Mouse (Mus musculus) neural tube, embryonic 12.5 days (tissue): ENCODE results near the gene Fbxl15. TPM values are rescaled to one million over a fixed set of nuclear protein-coding genes. Genes with fewer than 3 reads are reported as not detected.
A peak's percentile ranks its signal among the peaks of the same experiment; 100 is the strongest.

ENCODE experiments used
- ATAC-seq: fragments of 200-750 bp; cut with Nextera tagmentation; 2 replicates; pipeline ENCODE4 v1.8.0; 2017; ENCODE audit warnings: low read depth, mild to moderate bottlenecking, moderate TSS enrichment, moderate library complexity; ENCODE audit not compliant: low FRiP score
- H3K27ac ChIP-seq: fragments of 300-500 bp; sonication (generic); 2 replicates; pipeline ENCODE4 v1.5.1; 2016
- H3K27me3 ChIP-seq: fragments of 300-500 bp; sonication (generic); replicated peaks from 2 replicates; pipeline ENCODE4 v1.6.1; 2016; ENCODE audit warnings: mild to moderate bottlenecking
- H3K36me3 ChIP-seq: fragments of 300-500 bp; sonication (generic); 2 replicates; pipeline ENCODE4 v1.6.1; 2016; ENCODE audit warnings: mild to moderate bottlenecking
- H3K4me1 ChIP-seq: fragments of 300-500 bp; sonication (generic); 2 replicates; pipeline ENCODE4 v1.6.1; 2016
- H3K4me2 ChIP-seq: fragments of 300-500 bp; sonication (generic); replicated peaks from 2 replicates; pipeline ENCODE4 v1.6.1; 2016; ENCODE audit warnings: mild to moderate bottlenecking
- H3K4me3 ChIP-seq: fragments of 300-500 bp; sonication (generic); 2 replicates; pipeline ENCODE4 v1.5.1; 2016
- H3K9ac ChIP-seq: fragments of 300-500 bp; sonication (generic); 2 replicates; pipeline ENCODE4 v1.6.1; 2016; ENCODE audit warnings: mild to moderate bottlenecking
- H3K9me3 ChIP-seq: fragments of 300-500 bp; sonication (generic); 2 replicates; pipeline ENCODE4 v1.6.1; 2016; ENCODE audit warnings: mild to moderate bottlenecking
- WGBS: fragments of 180-500 bp; shearing (Covaris S2); methylation state at CpG from one replicate; pipeline ENCODE4 v1.1.7; 2016; 5-methylcytosine and 5-hydroxymethylcytosine counted together
- polyA plus RNA-seq: library from polyadenylated mRNA; unstranded; fragments of >200 nt; fragmentation: Nextera tagmentation; extraction: Ambion mirVana; gene quantifications from 2 replicates; pipeline ENCODE4 v1.2.1, GENCODE M21; 2016

Gene Fbxl15
- polyA plus RNA-seq, 1 experiment from 2014 or later = 26.8 TPM

GRCm38 (mm10) chr19:46303251-46304215, 24.5 kb upstream of the Fbxl15 start:
- H3K4me1 ChIP-seq = peaks cover 22% of the 10 kb centered on the region
- peak overlapping the region; percentile 92 for H3K4me2 ChIP-seq
- no peak overlapping the region for H3K4me3 ChIP-seq
- H3K27me3 ChIP-seq = peaks cover 24% of the 10 kb centered on the region
- WGBS = 59% methylated on average over 18 of the region's 18 CpGs
- H3K36me3 ChIP-seq = no peaks in the 10 kb centered on the region
- H3K9me3 ChIP-seq = no peaks in the 10 kb centered on the region
- no peak overlapping the region for H3K9ac ChIP-seq
- ATAC-seq = no peak
- no peak overlapping the region for H3K27ac ChIP-seq

GRCm38 (mm10) chr19:46304216-46304841, 23.7 kb upstream of the Fbxl15 start, which contains the start of gene Nfkb2:
Gene Nfkb2 (plus strand): TSS chr19:46304320.
- peak; percentile 70 for ATAC-seq
- Histone ChIP-seq H3K4me1 (peaks cover 27% of the 10 kb centered on the region), H3K4me2 (peak within 1 kb of the TSS; percentile 92), H3K27me3 (peaks cover 29% of the 10 kb centered on the region), H3K36me3 (no peaks in the 10 kb centered on the region), H3K4me3 (peak within 1 kb of the TSS; percentile 47), H3K9ac (peak within 1 kb of the TSS; percentile 56), H3K9me3 (no peaks in the 10 kb centered on the region), H3K27ac (no peak within 1 kb of the TSS)
- WGBS = under 1% methylated on average over 39 of the region's 39 CpGs

GRCm38 (mm10) chr19:46304908-46305333, 23.1 kb upstream of the Fbxl15 start:
- peaks cover 29% of the 10 kb centered on the region for H3K27me3 ChIP-seq
- H3K36me3 ChIP-seq = no peaks in the 10 kb centered on the region
- H3K4me1 ChIP-seq = peaks cover 27% of the 10 kb centered on the region
- H3K9ac ChIP-seq = peak overlapping the region; percentile 56
- peak; percentile 48 for ATAC-seq
- H3K27ac ChIP-seq = no peak overlapping the region
- peak overlapping the region; percentile 92 for H3K4me2 ChIP-seq
- H3K4me3 ChIP-seq = peak overlapping the region; percentile 47
- H3K9me3 ChIP-seq = no peaks in the 10 kb centered on the region
- under 1% methylated on average over 34 of the region's 34 CpGs for WGBS

DNA sequence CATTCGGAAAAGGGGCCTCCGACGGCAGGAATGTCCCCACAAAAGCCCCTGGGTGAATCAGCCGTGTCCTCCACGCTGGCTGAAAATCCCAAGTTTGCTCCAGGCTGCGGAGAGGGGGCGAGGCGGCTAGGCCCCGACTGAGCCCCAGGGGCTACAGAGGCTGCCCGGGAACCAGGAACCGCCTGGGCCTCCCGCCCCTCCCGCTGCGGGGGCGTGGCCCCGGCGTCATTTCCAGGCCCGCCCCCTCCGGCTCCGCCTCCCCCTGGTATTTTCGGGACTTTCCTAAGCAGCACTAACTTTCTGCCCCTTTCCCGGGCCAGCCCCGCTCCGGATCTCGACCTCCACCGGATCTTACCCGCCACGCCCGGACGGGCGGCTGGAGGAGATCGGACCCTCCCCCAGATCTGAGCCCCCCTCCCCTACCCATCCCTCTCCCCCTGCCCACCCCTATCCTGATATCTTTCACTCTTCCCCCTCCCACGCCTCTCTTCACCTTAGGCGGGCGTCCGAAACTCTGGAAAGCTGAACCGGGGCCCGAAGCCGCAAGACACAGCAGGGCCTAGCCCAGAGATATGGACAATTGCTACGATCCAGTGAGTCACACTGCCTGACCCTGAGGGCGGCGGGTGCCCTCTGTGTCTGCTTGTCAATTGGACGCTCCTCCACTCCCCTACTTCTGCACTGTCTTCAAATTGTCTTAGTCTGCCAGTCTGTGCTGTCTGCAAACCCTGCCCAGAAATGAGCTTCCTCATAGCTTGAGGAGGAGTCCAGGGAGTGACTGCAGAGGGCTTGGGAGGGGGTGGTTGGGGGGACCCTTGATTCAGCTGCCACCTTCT, 22.3 kb upstream of the Fbxl15 start:
- under 1% methylated on average over 42 of the region's 43 CpGs for WGBS
- Histone ChIP-seq H3K9ac (peak overlapping the region; percentile 56), H3K4me3 (peak overlapping the region; percentile 47), H3K9me3 (no peaks in the 10 kb centered on the region), H3K4me1 (peaks cover 27% of the 10 kb centered on the region), H3K27ac (no peak overlapping the region), H3K4me2 (peak overlapping the region; percentile 92), H3K27me3 (peaks cover 36% of the 10 kb centered on the region), H3K36me3 (peaks cover 3% of the 10 kb centered on the region; the same call in 1 of the 2 replicates)
- peak; percentile 43 for ATAC-seq

DNA sequence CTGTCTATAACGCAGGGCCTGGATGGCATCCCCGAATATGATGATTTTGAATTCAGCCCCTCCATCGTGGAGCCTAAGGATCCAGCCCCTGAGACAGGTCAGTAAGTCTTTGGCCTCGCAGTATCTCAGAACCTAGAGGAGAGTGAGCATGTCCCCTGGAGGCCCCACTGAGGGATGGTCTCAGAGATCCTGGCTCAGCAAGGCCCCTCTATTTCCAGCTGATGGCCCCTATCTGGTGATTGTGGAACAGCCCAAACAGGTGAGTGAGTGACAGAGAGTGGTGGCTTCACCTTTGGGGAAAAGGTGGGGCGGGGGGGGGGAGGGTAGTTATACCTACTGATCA, 21.7 kb upstream of the Fbxl15 start:
- no peak for ATAC-seq
- no peaks in the 10 kb centered on the region for H3K9me3 ChIP-seq
- H3K27me3 ChIP-seq = peaks cover 36% of the 10 kb centered on the region
- WGBS = 55% methylated on average over 5 of the region's 5 CpGs
- peaks cover 4% of the 10 kb centered on the region; the same call in 1 of the 2 replicates for H3K36me3 ChIP-seq
- peak overlapping the region; percentile 56 for H3K9ac ChIP-seq
- H3K27ac ChIP-seq = no peak overlapping the region
- peak overlapping the region; percentile 47; the same call in 1 of the 2 replicates for H3K4me3 ChIP-seq
- peaks cover 27% of the 10 kb centered on the region for H3K4me1 ChIP-seq
- H3K4me2 ChIP-seq = peak overlapping the region; percentile 92

DNA sequence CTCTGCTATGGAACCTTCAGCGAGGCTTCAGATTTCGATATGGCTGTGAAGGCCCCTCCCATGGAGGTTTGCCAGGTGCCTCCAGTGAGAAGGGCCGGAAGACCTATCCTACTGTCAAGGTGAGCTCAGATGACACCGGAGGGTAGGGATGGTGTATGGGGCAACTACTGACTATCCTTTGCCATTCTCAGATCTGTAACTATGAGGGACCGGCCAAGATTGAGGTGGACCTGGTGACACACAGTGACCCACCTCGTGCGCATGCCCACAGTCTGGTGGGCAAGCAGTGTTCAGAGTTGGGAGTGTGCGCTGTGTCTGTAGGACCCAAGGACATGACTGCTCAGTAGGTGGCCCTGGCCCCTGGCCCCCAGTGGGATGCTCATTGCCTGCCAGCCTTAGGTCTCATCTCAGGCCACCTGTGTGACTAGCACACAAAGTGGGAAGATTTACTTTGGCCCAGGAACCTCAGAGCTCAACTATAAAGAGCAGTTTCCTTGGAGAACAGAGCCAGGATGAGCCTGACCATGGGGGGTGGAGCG, 21.2 kb upstream of the Fbxl15 start:
- H3K9me3 ChIP-seq = no peaks in the 10 kb centered on the region
- H3K4me1 ChIP-seq = peaks cover 27% of the 10 kb centered on the region
- H3K27me3 ChIP-seq = peaks cover 36% of the 10 kb centered on the region
- peaks cover 10% of the 10 kb centered on the region; the same call in 1 of the 2 replicates for H3K36me3 ChIP-seq
- no peak overlapping the region for H3K27ac ChIP-seq
- no peak overlapping the region for H3K9ac ChIP-seq
- ATAC-seq = no peak
- 89% methylated on average over 9 of the region's 9 CpGs for WGBS
- no peak overlapping the region for H3K4me3 ChIP-seq
- H3K4me2 ChIP-seq = peak overlapping the region; percentile 92; the same call in 1 of the 2 replicates

DNA sequence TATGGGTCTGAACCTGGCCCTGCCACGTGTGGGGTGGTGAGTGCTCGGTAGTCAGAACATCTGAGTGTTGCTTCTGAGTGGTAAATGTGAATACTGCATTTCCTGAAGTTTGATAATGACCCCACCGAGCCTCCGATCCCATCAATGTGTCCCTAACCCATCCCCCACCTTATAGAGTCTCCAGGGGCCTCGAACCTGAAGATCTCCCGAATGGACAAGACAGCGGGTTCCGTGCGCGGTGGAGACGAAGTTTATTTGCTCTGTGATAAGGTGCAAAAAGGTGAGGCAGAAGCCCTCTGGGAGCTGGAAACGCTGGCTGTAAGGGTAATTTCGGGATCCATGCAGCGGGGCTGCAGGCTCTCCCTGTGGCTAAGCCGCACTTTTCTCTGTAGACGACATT, 20.2 kb upstream of the Fbxl15 start:
- H3K36me3 ChIP-seq = peaks cover 13% of the 10 kb centered on the region; the same call in 1 of the 2 replicates
- 76% methylated on average over 16 of the region's 16 CpGs for WGBS
- peaks cover 41% of the 10 kb centered on the region for H3K27me3 ChIP-seq
- peaks cover 27% of the 10 kb centered on the region for H3K4me1 ChIP-seq
- no peak overlapping the region for H3K4me2 ChIP-seq
- no peak overlapping the region for H3K27ac ChIP-seq
- H3K9ac ChIP-seq = no peak overlapping the region
- no peak overlapping the region for H3K4me3 ChIP-seq
- H3K9me3 ChIP-seq = no peaks in the 10 kb centered on the region
- no peak for ATAC-seq

- no peak for ATAC-seq
- H3K27me3 ChIP-seq = peaks cover 46% of the 10 kb centered on the region
- no peak overlapping the region for H3K9ac ChIP-seq
- H3K4me2 ChIP-seq = peak overlapping the region; percentile 75
- peak overlapping the region; percentile 29; the same call in 1 of the 2 replicates for H3K4me3 ChIP-seq
- H3K36me3 ChIP-seq = peaks cover 13% of the 10 kb centered on the region; the same call in 1 of the 2 replicates
- WGBS = 55% methylated on average over 16 of the region's 16 CpGs
- no peaks in the 10 kb centered on the region for H3K9me3 ChIP-seq
- peaks cover 27% of the 10 kb centered on the region for H3K4me1 ChIP-seq
- no peak overlapping the region for H3K27ac ChIP-seq
These were observed 19.7 kb upstream of the Fbxl15 start for GRCm38 (mm10) chr19:46308303-46308702.

DNA sequence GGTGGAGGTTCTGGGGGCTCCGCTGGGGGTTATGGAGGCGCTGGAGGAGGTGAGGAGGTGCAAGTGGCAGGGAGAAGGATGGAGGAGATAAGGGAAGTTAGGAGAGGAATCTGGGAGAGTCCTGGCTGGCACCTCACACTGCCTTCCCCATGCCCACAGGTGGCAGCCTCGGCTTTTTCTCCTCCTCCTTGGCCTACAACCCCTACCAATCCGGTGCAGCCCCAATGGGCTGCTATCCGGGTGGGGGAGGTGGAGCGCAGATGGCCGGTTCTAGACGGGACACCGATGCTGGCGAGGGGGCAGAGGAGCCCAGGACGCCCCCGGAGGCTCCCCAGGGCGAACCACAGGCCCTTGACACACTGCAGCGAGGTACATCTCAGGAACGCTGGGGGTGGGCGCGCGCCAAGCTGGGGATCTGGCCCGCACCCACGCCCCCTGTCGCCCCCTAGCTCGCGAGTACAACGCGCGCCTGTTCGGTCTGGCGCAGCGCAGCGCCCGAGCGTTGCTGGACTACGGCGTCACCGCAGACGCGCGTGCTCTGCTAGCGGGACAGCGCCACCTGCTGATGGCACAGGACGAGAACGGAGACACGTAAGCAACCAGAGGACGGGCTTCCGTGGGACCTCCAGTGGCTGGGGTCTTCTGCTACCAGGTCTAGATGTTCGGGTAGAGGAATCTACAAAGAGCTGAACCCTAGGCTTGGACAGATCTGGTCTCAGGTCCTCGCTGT, 19.1 kb upstream of the Fbxl15 start:
- Histone ChIP-seq H3K27ac (no peak overlapping the region), H3K4me1 (peaks cover 27% of the 10 kb centered on the region), H3K9me3 (no peaks in the 10 kb centered on the region), H3K36me3 (peaks cover 13% of the 10 kb centered on the region; the same call in 1 of the 2 replicates), H3K4me3 (peak overlapping the region; percentile 29), H3K27me3 (peaks cover 52% of the 10 kb centered on the region), H3K4me2 (peak overlapping the region; percentile 75), H3K9ac (peak overlapping the region; percentile 49; the same call in 1 of the 2 replicates)
- 2% methylated on average over 47 of the region's 47 CpGs for WGBS
- ATAC-seq = peak; percentile 46; the same call in 1 of the 2 replicates

DNA sequence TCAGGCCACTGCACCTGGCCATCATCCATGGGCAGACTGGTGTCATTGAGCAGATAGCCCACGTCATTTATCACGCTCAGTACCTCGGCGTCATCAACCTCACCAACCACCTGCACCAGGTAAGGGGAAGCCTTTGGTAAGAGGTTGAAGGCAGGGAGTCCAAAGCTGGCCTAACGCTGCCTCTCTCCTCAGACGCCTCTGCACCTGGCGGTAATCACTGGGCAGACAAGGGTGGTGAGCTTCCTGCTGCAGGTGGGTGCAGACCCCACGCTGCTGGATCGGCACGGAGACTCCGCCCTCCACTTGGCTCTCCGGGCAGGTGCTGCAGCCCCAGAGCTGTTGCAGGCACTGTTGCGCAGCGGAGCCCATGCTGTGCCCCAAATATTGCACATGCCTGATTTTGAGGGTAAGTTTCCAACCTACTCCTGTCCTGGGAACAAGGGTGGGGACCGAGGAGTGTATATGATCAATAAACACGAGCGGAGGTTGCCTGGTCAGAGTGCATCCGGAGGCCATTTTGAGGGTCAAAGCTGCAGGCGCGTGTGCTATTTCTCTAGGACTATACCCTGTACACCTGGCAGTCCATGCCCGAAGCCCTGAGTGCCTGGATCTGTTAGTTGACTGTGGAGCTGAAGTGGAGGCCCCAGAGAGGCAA, 18.2 kb upstream of the Fbxl15 start:
- 83% methylated on average over 21 of the region's 21 CpGs for WGBS
- Histone ChIP-seq H3K4me3 (no peak overlapping the region), H3K27me3 (peaks cover 61% of the 10 kb centered on the region), H3K9ac (no peak overlapping the region), H3K9me3 (no peaks in the 10 kb centered on the region), H3K4me1 (peaks cover 24% of the 10 kb centered on the region), H3K27ac (no peak overlapping the region), H3K4me2 (no peak overlapping the region), H3K36me3 (peaks cover 13% of the 10 kb centered on the region; the same call in 1 of the 2 replicates)
- ATAC-seq = no peak
